Mouse (Mus musculus): ENCODE data around the gene 4931428L18Rik. TPM values are rescaled to one million over a fixed set of nuclear protein-coding genes. Genes with fewer than 3 reads are reported as not detected.
"Not testable (repeated sequence)": the region's sequence is repeated elsewhere in the genome, so short reads cannot be mapped to it uniquely, and the experiment has no call there.

Gene 4931428L18Rik
- total RNA-seq, 2 experiments from 2014 or later: 0.16 TPM; not detected in 1

DNA sequence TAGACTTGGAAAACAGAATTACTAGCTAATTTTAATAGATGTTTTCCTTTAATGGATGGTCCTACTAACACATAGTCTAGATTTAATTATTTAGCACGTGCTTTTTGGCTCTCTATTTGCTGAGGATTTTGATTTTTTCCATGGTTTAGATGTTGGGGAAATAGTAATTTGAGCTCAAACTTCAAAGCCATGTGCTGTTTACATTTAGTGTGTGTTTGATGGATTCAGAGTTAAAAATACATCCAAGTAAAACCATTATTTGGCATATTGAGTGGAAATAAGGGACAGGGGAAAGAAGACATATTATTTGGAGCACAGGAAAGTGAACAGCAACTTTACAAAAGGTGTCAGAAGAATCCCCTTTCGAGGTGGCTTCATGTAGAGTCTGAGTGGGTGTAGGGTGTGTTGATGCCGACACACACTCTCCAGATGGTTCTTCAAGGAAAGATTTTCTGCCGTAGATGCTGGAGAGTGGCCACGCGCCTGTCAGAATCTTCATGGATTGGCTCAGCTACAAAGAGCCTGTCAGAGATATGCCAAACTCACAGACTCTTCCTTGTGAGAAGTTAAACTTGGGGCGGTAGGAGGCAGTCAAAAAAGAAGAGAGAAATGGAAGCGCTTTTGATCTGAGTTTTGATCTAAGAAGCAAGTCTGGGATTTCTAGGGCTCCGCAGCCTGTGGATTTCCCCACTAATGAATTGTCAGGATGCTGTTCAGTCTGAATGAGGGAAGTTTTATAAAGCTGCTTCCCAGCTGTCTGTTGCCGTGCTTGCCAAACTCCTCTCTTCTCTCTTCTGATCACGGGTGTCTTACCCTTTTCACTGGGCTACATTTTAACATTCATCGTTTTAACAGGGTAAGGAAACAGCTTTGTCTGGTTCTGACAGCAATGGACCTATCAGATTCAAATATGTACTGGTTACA lies 157.4 kb downstream of the 4931428L18Rik start:
- intact Hi-C loops (cut with DNase I): no loop called here
- DNase-seq: no peak

DNA sequence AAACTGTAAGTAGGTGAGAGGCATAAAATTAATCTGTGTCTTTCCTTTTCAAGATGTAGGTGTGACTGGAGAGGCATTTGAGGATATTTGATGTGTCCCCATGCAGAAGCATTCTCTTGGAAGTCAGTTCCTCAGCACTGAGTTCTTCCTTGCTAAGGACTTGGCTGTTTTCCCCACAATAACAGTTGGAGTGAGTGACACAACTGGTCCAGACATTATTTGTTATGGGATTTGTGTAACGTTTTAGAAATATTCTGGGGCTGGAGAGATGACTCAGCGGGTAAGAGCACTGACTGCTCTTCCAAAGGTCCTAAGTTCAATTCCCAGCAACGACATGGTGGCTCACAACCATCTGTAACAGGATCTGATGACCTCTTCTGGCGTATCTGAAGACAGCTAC lies 162.7 kb downstream of the 4931428L18Rik start:
- intact Hi-C loops (cut with DNase I): no loop called here

DNA sequence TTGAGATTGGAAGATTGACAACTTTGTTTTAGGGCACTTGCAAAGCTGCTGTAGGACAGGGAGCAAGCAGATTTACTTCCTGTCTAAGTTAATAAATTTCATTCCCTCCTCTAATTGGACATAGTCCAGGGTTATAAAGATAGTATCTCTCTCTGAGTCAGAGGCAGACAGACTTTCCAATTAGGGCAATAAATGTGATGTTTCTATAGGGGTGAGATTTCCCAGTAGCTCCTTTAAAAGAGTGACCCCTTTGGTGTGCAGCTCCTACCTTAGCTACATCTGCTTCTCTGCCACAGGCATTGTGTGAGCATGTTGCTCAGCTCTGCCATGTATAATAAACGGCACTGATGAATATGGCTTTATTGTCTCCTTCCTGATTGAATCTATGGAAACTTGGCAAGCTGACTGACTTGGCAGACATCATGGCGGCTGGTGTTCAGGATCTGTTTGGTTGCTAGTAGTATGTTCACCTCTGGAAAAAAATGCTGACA lies 163.6 kb downstream of the 4931428L18Rik start:
- intact Hi-C loops (cut with DNase I): no loop called here
- DNase-seq: no peak

More for the DNA sequence above, 162.7 kb downstream of the 4931428L18Rik start:
- no peak for DNase-seq

DNA sequence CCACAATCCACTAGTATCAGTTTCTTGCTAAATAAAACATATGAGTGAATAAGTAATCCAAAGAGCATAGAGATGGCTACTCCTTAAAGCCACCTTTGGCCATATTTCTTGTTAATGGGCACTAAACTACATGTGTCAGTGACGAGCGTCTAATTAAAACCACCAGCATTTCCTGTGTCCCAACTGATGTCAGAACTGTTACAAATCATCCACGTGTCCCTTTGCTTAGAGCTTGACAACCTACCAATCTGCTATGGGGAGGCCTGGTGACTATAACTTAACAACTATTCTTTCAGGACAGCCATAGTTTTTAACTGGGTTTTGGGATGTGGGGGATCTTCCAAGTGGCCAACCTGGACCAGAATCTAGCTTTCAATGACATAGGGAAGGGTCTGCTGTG lies 164.3 kb downstream of the 4931428L18Rik start:
- intact Hi-C loops (cut with DNase I): no loop called here

DNA sequence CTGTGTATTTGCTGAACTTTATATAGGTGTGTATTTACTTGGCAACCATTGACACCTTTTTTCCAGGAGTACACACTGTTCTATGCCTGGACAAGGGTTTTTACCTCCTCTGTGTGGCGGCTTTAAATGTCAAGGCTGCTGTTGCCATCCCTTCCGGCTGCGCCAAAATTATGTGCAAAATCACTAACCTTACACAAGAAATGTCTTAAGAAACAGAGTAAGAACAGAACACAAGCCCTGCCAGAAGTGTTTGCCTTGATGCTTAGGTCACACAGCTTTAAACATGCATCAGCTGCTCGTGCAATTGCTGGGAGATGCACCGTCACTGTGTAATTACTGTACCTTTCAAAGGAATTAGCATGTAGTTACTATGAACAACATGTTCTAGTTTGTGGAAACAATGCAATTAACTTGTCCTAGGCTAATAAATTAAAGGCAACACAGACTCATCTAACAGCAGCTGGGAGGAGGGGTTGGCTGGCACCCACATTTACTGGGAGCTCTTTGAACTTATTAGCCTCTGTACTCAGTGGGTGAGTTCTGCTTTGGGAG lies 171.0 kb downstream of the 4931428L18Rik start:
- intact Hi-C loops (cut with DNase I): no loop called here
- DNase-seq: no peak

More for the DNA sequence above, 164.3 kb downstream of the 4931428L18Rik start:
- no peak for DNase-seq

DNA sequence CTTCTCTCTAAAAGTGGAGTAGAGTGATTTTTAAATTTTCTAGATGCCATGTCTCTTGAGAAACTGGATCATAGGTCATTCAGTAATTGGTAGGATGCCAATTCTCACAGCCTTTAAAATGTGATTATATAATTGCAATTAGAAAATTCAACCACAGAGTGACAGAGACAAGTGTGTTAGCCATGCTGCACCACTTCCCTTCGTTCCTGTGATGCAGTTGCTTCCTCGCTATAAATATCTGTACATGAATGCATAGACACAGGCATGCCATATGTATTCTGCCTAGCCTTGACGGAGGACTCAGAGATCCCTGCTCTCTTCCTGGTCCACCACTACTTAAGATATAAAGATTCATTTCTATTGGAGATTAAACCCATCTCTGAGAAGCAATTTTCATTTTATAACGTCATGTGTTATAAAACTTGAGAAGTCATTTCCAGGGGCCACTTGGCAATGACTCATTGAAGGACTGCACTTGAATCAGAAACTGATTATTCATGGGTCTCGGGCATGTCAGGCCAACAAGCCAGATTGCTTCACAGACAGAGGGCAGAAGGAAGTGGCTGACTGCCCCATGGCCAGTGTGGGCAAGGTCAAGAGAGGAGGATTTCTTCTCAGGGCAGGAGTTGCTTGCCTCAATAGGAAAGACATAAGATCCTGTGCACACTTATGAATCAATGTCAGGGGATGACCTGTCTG lies 172.4 kb downstream of the 4931428L18Rik start:
- intact Hi-C loops (cut with DNase I): no loop called here
- DNase-seq: no peak

DNA sequence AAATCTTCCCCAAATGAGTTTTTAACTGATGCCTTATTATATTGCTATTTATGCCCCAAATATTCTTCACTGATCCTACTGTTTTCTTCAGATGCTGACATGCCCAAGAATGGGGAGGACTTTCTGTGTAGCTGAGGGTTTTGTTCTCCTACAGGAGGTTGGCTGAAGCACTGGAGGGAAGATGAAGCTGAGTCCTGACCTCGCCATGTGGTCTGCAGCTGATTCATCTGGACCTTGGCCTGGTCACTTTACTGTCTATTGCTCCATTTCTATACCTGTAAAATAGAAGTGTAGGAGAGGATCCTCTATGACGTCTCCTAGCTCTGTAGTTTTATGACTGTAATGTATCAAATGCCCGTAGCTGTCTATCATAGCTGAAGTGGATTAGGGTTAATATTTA lies 179.3 kb downstream of the 4931428L18Rik start:
- no peak for DNase-seq
- intact Hi-C loops (cut with DNase I): no loop called here

DNA sequence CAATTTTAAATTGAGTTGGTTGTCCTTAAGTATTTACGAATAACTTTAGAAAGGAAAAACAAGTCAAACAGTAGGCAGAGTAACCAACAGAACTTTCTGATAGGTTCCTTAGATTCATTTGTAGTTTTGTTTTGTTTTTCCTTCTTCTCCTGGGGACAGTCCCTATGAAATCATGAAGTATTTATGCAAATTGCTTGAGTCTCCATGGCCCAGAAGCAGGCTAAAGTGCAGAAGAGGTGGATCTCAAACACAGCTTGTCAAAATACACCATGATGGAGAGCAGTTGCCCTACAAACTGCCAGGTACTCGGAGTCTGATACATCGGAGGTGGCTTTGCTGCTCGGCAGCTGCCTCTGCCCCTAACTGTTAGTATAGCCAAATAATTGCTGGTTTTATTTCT lies 179.7 kb downstream of the 4931428L18Rik start:
- intact Hi-C loops (cut with DNase I): no loop called here
- no peak for DNase-seq

DNA sequence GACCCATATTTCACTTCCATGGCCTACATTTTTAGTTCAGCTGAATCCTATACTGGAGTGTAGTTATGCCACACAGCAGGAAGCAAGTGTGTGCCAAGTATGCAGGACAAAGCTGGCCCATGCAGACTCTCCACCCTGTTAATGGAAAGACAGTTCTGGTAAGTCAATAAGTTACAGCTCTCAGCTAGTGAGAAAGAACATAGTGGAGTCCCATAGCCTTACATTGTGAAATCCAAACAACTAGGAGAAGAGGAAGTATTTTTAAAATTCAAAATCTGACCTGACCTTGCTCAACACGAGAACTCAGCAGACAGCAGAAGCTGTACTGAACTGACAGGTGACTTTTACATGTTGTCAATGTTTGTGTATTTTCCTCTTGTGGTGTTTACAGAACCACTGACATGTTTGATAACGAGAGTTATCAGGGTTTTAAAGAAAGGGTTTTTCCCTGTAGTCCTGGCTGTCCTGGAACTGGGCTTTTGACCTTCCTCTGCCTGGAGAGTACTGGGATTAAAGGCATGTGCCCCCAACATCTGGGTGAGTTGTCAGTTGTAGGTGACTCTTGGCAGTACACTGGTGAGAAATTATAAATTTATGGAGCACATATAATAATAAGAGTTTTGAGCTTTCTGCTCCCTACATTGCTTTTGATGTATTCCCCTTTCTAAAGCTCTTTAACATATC lies 188.5 kb downstream of the 4931428L18Rik start:
- no peak for DNase-seq

DNA sequence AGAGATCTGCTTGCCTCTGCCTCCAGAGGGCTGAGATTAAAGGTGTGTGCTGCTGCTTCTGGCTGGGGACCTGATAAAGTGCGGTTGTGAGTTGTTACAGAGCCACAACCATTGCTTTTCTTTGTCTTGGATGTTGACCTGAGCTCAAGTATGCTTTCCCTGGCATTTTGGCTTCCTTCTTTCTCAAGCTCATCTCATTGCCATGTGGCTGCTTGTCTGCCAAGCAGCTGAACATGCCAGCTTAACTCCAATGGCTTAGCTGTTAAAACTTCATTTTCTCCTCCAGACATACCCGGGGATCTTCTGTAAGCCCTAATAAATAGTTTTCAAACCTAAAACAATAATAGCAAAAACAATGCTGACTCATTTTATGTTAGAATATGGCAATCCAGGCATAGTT lies 190.1 kb downstream of the 4931428L18Rik start:
- DNase-seq: no peak
- intact Hi-C loops (cut with DNase I): no loop called here

More for the DNA sequence above, 188.5 kb downstream of the 4931428L18Rik start:
- intact Hi-C loops (cut with DNase I): no loop called here

DNA sequence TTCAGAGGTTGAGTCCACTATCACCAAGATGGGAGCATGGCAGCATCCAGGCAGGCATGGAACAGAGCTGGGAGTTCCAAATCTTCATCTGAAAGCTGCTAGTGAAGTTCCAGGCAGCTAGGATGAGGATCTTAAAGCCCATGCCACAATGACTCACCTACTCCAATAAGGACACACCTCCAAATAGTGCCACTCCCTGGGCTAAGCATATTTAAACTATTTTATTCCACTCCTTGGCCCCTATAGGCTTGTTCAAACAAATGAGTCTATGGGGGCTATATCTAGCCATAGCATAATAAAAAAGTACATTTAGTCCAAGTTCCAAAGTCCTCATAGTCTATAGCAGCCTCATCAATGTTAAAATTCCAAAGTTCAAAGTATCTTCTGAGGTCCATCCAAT lies 199.3 kb downstream of the 4931428L18Rik start:
- intact Hi-C loops (cut with DNase I): no loop called here
- DNase-seq: no peak

DNA sequence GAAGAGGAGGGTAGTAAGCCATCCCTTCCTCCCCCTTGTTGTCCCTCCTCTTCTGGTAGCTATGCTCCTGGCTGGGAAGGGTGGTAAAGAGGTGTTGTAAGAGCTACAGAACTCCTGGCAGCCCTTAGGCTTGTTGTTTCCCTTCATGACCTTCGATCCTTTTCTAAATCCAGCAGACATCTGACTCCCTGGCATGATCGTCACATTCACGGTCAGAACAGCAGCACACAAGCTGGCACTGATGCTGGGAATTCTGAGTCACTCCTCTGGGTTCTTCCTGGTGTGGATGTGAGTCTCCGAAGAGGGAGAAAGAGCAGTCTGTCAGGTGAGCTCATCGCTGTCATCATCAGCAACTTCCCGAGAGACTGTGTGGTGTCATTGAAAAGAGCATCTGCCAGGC lies 203.2 kb downstream of the 4931428L18Rik start:
- intact Hi-C loops (cut with DNase I): no loop called here
- DNase-seq: peak; percentile 55 to 72

DNA sequence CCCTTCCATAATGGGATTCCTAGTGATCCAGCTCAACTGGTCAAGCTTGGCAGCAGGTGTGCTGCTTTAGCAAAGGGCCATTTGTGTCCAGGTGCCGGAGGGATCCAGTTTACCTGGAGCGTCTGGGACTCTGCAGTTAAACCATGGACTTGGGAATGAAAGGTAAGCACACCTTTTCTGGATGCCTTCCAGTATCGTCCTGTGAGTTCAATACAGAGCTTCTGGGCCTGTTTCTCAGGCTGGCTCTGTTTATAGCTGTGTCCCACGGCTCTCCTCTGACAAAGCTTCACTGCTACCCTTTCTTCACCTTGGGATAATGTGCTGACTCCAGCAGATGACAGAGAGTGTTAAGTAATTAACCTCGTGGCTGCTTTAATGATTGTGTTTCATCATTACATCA lies 205.1 kb downstream of the 4931428L18Rik start:
- no peak for DNase-seq
- intact Hi-C loops (cut with DNase I): no loop called here

DNA sequence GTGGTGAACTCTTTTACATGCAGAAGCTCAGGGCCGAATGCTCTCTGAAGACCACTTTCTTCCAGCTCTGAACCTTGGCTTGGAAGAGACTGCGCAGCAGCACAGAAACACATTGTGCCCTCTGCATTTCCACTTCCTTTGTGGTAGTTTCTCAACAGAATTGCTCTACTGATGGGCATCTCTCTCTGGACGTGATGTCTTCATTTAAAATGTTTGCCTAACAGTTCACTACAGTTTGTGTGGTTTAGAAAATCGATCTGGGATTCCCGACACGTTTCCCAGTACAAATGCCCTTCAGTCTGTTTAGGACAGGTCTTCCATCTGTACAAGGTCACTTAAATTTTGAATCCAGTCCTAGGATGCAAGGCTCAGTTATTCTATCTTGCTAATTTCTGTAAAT lies 206.4 kb downstream of the 4931428L18Rik start:
- no peak for DNase-seq
- intact Hi-C loops (cut with DNase I): no loop called here

DNA sequence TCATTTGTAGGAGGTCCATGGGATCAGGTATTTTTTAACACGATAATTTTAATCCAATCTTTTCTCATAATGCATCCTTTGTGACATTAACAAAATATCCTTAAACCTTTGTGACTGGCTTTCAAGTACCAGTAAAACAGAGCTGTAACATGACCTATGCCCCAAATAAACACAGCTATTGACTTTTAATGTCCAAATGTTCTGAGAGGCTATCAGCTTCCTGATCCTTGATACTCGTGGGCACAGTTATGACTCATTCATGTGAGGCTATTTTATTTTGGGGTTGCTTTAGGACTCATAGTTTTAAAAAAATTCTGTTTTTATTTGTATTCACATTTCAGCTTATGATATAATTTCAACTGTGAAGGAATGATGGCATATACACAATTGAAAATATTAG lies 207.2 kb downstream of the 4931428L18Rik start:
- intact Hi-C loops (cut with DNase I): no loop called here
- DNase-seq: no peak

DNA sequence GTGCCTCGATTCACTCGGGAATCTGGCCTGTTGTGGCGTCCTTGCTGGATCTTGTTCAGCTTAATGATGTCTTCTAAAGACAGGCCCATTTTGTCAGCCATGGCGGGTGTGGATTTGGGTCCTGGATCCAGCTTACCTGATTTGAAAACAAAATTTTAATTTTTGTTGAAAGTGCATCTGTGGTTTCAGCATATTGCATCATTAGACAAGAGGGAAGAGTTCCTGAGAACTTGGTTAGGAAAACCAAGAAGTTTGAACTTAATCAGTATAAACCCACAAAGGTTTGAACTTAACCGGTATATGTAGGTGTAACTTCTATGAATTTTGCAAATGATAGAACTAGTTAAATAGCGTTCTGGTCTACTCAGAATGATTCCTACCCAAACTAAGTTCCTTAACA lies 244.6 kb downstream of the 4931428L18Rik start, which contains the start of gene AC153137.1:
Gene AC153137.1, minus strand, starts transcription at position 101 of the 400 bp plus-strand sequence.
- DNase-seq; intact Hi-C loops (cut with DNase I): not testable (repeated sequence)

DNA sequence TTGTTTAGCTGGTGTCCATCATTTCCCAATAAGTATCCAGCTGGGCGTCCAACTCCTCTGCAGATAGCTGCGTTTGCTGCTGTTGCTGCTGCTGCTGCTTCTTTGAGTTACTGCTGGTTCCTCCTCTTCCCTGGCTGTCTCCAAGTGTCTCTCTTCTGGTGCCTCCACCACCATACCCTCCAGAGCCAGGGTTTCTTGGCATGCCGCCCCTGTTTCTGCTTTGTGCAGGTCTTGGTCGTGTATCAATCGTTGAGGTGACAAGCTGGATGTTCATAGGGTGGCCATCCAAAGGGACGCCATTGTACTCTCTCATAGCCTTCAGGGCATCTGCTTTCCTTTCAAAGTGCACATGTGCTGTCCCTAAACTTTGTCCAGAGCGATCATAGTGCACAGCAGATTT lies 245.2 kb downstream of the 4931428L18Rik start:
- intact Hi-C loops (cut with DNase I); DNase-seq: not testable (repeated sequence)

DNA sequence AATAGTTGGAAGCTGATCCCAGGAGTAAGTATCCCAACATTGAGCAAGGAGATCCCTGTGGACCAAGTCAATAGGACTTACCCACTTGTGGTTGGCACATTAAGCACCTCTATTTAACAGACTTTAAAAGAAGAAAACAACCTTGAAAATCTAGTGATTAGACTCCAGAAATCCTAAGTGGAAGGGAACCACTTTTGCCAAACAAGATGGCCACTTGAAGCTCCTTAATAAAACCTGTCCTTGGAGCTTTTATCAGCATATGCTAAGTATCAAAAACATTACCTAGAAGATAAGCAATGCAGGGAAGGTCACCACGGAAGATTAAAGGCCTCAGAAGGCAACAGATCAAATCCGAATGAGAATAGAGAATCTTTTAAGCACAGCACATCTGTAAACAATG lies 270.7 kb downstream of the 4931428L18Rik start:
- intact Hi-C loops (cut with DNase I): no loop called here
- no peak for DNase-seq

DNA sequence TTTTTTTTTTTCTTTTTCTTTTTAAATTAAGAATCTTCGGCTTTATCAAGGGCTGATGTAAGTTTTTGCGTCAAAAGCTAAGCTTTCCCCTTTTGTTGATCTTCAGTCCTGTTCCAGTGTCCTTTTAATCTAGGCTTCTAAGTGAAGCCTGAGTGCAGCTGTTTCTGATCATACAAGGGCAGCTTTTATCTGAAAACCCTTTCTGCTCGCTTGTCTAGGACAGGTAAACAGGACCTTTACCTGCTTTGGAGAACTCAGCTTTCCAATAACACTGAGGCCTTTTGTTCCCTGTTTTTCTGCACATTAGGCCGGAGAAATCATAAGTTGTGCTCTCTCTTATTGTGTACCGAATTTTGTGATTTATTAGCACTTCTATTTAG lies 272.0 kb downstream of the 4931428L18Rik start:
- intact Hi-C loops (cut with DNase I): no loop called here

DNA sequence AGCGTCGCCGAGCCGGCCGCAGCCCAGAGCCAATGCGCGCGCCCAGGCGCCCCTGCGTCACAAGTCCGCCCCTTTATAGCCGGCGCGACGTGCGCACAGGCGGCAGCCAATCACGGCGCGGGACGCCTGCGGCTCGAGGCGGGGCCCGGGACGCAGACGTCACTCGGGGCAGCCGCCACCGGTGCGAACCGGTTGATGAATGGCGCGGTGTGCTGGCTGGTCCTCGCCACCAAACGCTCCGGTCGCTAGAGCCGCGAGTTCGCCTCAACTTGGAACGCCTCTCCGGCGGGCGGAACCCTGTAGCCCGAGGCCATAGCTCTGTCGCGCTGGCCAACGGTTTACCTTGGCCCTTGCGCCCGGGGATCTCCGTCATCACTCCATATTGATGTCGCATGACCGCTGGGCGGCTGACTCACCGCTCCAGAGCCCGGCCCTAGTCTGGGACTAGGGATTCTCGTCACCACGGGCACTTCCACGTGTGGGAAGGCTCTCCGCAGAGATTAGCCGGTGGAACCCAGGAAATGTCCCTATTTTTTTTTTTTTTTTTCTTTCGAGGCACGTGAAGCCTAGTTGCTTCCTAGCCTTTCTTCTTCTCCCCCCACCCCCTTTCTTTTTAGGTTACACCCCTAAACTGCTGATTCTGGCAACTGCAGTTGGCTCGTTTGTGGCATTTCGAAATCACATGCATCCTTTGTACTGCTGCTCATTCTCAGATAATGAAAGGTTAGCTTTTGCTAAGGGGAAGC lies 272.6 kb downstream of the 4931428L18Rik start:
- peak; percentile 94 to 96 for DNase-seq
- intact Hi-C loops (cut with DNase I): loop anchor here (2.0 to 5.0 kb wide), 5 partner anchors 71 to 203 kb away; partner anchors contain the start of gene Phf3

More for the DNA sequence above, 272.0 kb downstream of the 4931428L18Rik start:
- no peak for DNase-seq

Data from heart, postnatal 36 days (tissue).